In genomic region chr6:7690456-7690855, GRCm38 (mm10) we compare ENCODE assay signal across 23 mouse cellular contexts. TPM values are rescaled to one million over a fixed set of nuclear protein-coding genes. Genes with fewer than 3 reads are reported as not detected.
DNase-seq lines count a peak whose midpoint lies in the region; ATAC-seq and TF ChIP-seq lines count a peak whose summit lies in the region.
"Had no signal": no experiment of that assay in that cellular context is flagged by ENCODE, and none has a peak within 500 bp of the region (broad histone marks: within the 10 kb centered on the region; RNA-seq: fewer than 3 reads in every experiment).

No protein-coding gene starts in this region.

- TF ChIP-seq CTCF in E14TG2a.4 (conservative IDR thresholded peaks at IDR 0.05; ENCODE audit: low read length) = no peak
- no peak for TF ChIP-seq CTCF in G1E (IDR thresholded peaks at IDR 0.05; ENCODE audit: low read depth, low read length)
- no peak for TF ChIP-seq CTCF in liver, embryonic 14.5 days (IDR thresholded peaks at IDR 0.05; ENCODE audit: low read depth)

- H3K27me3 ChIP-seq in E14TG2a.4 (ENCODE audit: insufficient read depth, low read length) (no peaks in the 10 kb centered on the region), G1E (ENCODE audit: insufficient read depth, low read length) (no peaks in the 10 kb centered on the region)
- no peaks in the 10 kb centered on the region for H3K27me3 ChIP-seq in liver, embryonic 14.5 days (ENCODE audit: control insufficient read depth, insufficient read depth, low read length)
- H3K27me3 ChIP-seq in heart, embryonic 11.5 days (ENCODE audit: control insufficient read depth, insufficient read depth, low read length) = no peaks in the 10 kb centered on the region
- H3K27me3 ChIP-seq: heart, embryonic 13.5 days had no signal

- H3K9me3 ChIP-seq in E14TG2a.4 (ENCODE audit: low read length) (no peaks in the 10 kb centered on the region), G1E (replicated peaks) (no peaks in the 10 kb centered on the region)
- no peaks in the 10 kb centered on the region for H3K9me3 ChIP-seq in liver, embryonic 14.5 days (ENCODE audit: control insufficient read depth, low read length)
- H3K9me3 ChIP-seq in heart, embryonic 11.5 days (replicated peaks; ENCODE audit: control insufficient read depth, low read length) = no peaks in the 10 kb centered on the region
- H3K9me3 ChIP-seq: embryonic facial prominence, embryonic 13.5 days; forebrain, embryonic 10.5 days; heart, embryonic 13.5 days had no signal

- 67% methylated on average over 9 of the region's 9 CpGs for WGBS in liver, embryonic 14.5 days (ENCODE audit: insufficient replicate concordance)
- 71% methylated on average over 9 of the region's 9 CpGs for WGBS in heart, embryonic 11.5 days (ENCODE audit: insufficient replicate concordance)

- peak; percentile 51 for DNase-seq in G1E (ENCODE audit: low spot score)
- peak; percentile 47 for DNase-seq in forelimb bud, embryonic 11.5 days (ENCODE audit: low read depth, low spot score)
- no peak for DNase-seq in liver, embryonic 14.5 days (ENCODE audit: low read depth in 3 of 3, low spot score in 3 of 3)
- no peak for DNase-seq in right cerebral cortex, postnatal 14 days
- DNase-seq in heart, postnatal 10 days = no peak
- no peak for DNase-seq in left cerebral cortex, adult 8-10 months (ENCODE audit: low spot score in 2 of 2)
- DNase-seq: adrenal gland, postnatal 36 days; B cell, adult 2 months; cerebellum, adult 9-11 months; gastrocnemius, postnatal 14 days; heart, postnatal 4 days; layer of hippocampus, postnatal 36 days; lung, embryonic 14.5 days; midbrain, embryonic 14.5 days; thymus, adult 18-20 months had no signal

- H3K36me3 ChIP-seq in E14TG2a.4 (ENCODE audit: insufficient read depth, low read length) = peaks cover 27% of the 10 kb centered on the region
- H3K36me3 ChIP-seq in G1E (replicated peaks) = peaks cover 47% of the 10 kb centered on the region
- H3K36me3 ChIP-seq in liver, embryonic 14.5 days (replicated peaks; ENCODE audit: control insufficient read depth, insufficient read depth, low read depth) = peaks cover 23% of the 10 kb centered on the region
- no peaks in the 10 kb centered on the region for H3K36me3 ChIP-seq in heart, embryonic 11.5 days (ENCODE audit: control insufficient read depth, insufficient read depth, low read length)
- H3K36me3 ChIP-seq: embryonic facial prominence, embryonic 13.5 days; forebrain, embryonic 10.5 days; heart, embryonic 13.5 days had no signal

- TF ChIP-seq EP300 in liver, embryonic 14.5 days (IDR thresholded peaks at IDR 0.05; ENCODE audit: low read depth) = no peak

- ATAC-seq in G1E (ENCODE audit: extremely low read depth, insufficient number of reproducible peaks, low FRiP score, poor library complexity, severe bottlenecking) = peak; percentile 43; the same call in 1 of the 2 replicates
- no peak for ATAC-seq in liver, embryonic 14.5 days (ENCODE audit: insufficient read depth)
- ATAC-seq in heart, embryonic 11.5 days (replicated peaks; ENCODE audit: insufficient number of reproducible peaks, low FRiP score, low TSS enrichment) = no peak
- ATAC-seq: hindbrain, embryonic 16.5 days; intestine, postnatal 0 days had no signal

- no peak overlapping the region; the same call in 1 of the 2 replicates for H3K27ac ChIP-seq in liver, embryonic 14.5 days
- H3K27ac ChIP-seq in heart, embryonic 11.5 days (ENCODE audit: low read depth, low read length) = no peak overlapping the region
- H3K27ac ChIP-seq: embryonic facial prominence, embryonic 13.5 days; forebrain, embryonic 10.5 days; heart, embryonic 13.5 days; kidney, postnatal 0 days had no signal

- peak overlapping the region; percentile 91 for H3K4me3 ChIP-seq in E14TG2a.4 (replicated peaks; ENCODE audit: low read length)
- peak overlapping the region; percentile 95 for H3K4me3 ChIP-seq in G1E (ENCODE audit: low read depth, low read length)
- peak overlapping the region; percentile 32 to 82; a peak in 3 of 4 replicates for H3K4me3 ChIP-seq in liver, embryonic 14.5 days (ENCODE audit: insufficient read depth in 1 of 2, low read depth in 2 of 2, low read length in 2 of 2)
- no peak overlapping the region for H3K4me3 ChIP-seq in heart, embryonic 11.5 days (ENCODE audit: low read depth, low read length)
- H3K4me3 ChIP-seq: embryonic facial prominence, embryonic 13.5 days; forebrain, embryonic 10.5 days; heart, embryonic 13.5 days had no signal

- peaks cover 72% of the 10 kb centered on the region for H3K4me1 ChIP-seq in E14TG2a.4 (replicated peaks; ENCODE audit: low read depth, low read length)
- peaks cover 57% of the 10 kb centered on the region for H3K4me1 ChIP-seq in G1E (ENCODE audit: insufficient read depth, low read depth, low read length)
- peaks cover 35 to 46% of the 10 kb centered on the region in 2 experiments for H3K4me1 ChIP-seq in liver, embryonic 14.5 days (replicated peaks; ENCODE audit: control insufficient read depth in 2 of 2, insufficient read depth in 2 of 2, low read length in 1 of 2)
- H3K4me1 ChIP-seq in heart, embryonic 11.5 days (ENCODE audit: control insufficient read depth, insufficient read depth, low read length) = no peaks in the 10 kb centered on the region; the same call in 1 of the 2 replicates

- peak overlapping the region; percentile 68 for H3K4me2 ChIP-seq in liver, embryonic 14.5 days (ENCODE audit: low read depth)
- H3K4me2 ChIP-seq in heart, embryonic 11.5 days = no peak overlapping the region
- H3K4me2 ChIP-seq: embryonic facial prominence, embryonic 13.5 days; heart, embryonic 13.5 days; lung, embryonic 14.5 days had no signal

- intact Hi-C loops in heart, postnatal 10 days (cut with DNase I) = no loop called here

- H3K9ac ChIP-seq in liver, embryonic 14.5 days (replicated peaks) = peak overlapping the region; percentile 92; the same call in 1 of the 2 replicates
- H3K9ac ChIP-seq in heart, embryonic 11.5 days (ENCODE audit: low read depth, low read length) = no peak overlapping the region
- H3K9ac ChIP-seq: embryonic facial prominence, embryonic 13.5 days; heart, embryonic 13.5 days; lung, embryonic 14.5 days had no signal

RNA-seq across cellular contexts. Expression of gene Asns, which starts 2.6 kb away (rescaled TPM):
- 2,154 and 2,258 TPM in 2 replicates for total RNA-seq in G1E (2014; fragmentation: Nextera tagmentation)
- total RNA-seq in G1E (2017) = 588 and 621 TPM in 2 replicates
- polyA plus RNA-seq in G1E (2012) = 100 and 103 TPM in 2 replicates
- polyA plus RNA-seq in liver, embryonic 14.5 days (2012; rRNA removed) = 70.0 and 103 TPM in 2 replicates
- polyA plus RNA-seq in liver, embryonic 14.5 days (2014; fragmentation: Nextera tagmentation; extraction: Ambion mirVana) = 309 and 341 TPM in 2 replicates
- 43.7 and 56.2 TPM in 2 replicates for polyA plus RNA-seq in heart, embryonic 11.5 days (2014; fragmentation: Nextera tagmentation; extraction: Ambion mirVana)
- 10 to 100 TPM in 1 of 2 experiments, 1 to 10 TPM in 1; 7.5 to 10.3 TPM for total RNA-seq in heart, postnatal 10 days (2021)
- total RNA-seq in left cerebral cortex, adult 8-10 months (2022) = 100 to 1,000 TPM; 110 to 118 (median 115) TPM

Comparison
In these comparisons a context has a peak if more than half of its experiments do, and no peak if none do; other contexts are left out.
1. DNase-seq: peak in G1E (single experiment) and forelimb bud, embryonic 11.5 days (single experiment); none in liver, embryonic 14.5 days (0 of 3), right cerebral cortex, postnatal 14 days (single experiment), heart, postnatal 10 days (0 of 2) and left cerebral cortex, adult 8-10 months (0 of 2).
2. RNA of gene Asns, which starts 2.6 kb away (total RNA-seq): 588 to 2,258 TPM in G1E and 110 to 118 TPM in left cerebral cortex, adult 8-10 months; 7.5 to 10.3 TPM in heart, postnatal 10 days; every median in the first group is over 4 times any median in the second.